Mouse (Mus musculus) left cerebral cortex, postnatal 10 days (tissue): ENCODE results near the gene Apon. TPM values are rescaled to one million over a fixed set of nuclear protein-coding genes. Genes with fewer than 3 reads are reported as not detected.
"Not testable (repeated sequence)": the region's sequence is repeated elsewhere in the genome, so short reads cannot be mapped to it uniquely, and the experiment has no call there.

Source experiments
- DNase-seq, 2 experiments: peaks; one replicate each; pipeline ENCODE4 v3.0.0; 2021 to 2022; ENCODE audit warnings: low spot score in 2 of 2, mixed read lengths in 1 of 2; ENCODE audit errors: extremely low spot score in 1 of 2
- intact Hi-C: fragments of 180-260 bp; cut with DNase I; formaldehyde crosslinking; loops from one replicate; pipeline ENCODE4 v1.15.1; 2025
- total RNA-seq, 2 experiments: library from RNA; stranded (reverse); gene quantifications; 2 replicates each; pipeline ENCODE4 v1.2.3; 2021

Apon gene
- total RNA-seq: not detected

GRCm38 (mm10) chr10:128253677-128254255 lies at the start of gene Apon:
Gene Apon, plus strand, starts transcription at chr10:128254096.
- DNase-seq: no peak
- intact Hi-C loops: no loop called here

DNA sequence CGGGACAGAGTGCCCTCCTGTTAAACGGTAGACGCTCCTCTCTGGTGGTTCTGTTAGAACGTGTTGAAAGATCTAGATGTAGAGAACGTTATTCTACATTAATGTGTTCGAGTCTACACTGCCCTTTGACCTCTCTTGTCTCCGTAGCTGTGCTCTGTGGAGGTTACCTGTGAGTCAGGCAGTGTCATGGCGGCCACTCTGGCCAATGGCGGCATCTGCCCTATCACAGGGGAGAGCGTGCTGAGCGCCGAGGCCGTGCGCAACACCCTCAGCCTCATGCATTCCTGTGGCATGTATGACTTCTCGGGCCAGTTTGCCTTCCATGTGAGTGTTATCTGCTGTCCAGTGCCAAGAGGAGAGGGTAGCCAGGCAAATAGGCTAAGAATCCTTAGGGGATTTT lies 49.0 kb upstream of the Apon start:
- DNase-seq: no peak
- intact Hi-C loops: no loop called here

DNA sequence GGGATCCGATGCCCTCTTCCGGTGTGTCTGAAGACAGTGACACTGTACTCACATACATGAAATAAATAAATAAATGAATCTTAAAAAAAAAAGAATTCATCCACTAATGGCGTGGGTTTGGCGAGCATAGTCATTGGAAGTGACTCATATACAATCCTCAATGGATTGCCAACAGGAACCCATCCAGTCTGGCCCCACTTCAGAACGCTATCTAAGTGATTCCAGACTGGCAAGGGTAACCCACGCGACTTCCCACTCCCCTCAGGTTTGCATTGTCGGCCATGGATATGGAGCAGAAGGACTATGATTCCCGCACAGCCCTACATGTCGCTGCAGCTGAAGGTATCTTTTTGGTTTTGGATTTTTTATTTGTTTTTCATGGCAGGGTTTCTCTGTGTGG lies 45.6 kb upstream of the Apon start:
- DNase-seq: no peak
- intact Hi-C loops: no loop called here

DNA sequence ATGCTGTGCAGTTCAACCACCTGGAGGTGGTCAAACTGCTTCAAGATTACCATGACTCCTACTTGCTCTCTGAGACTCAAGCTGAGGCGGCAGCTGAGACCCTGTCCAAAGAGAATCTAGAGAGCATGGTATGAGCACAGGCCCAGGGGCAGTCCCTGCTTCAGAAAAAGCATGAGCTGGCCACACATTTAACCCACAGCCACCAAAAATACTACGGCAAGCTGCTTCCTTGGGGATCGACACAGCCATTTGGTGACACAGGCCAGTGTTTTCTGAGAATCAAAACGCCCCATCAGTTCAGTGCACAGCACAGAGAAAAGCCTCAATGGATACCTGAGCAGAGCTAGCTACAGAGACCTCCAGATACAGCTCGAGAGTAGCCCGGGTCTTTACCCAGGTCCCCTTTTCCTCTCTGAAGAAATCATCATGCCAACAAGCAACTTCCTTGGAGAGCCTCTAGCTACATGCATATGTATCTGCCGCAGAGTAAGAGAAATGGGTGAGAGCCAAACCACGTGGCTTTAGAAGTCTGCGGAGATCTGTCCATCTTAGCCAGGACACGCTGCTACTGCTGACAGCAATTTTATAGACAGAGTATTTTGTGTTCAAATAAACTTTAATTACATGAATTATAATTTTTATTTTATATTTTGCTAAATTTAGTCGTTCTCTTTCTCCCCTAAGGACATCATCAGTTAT lies 44.4 kb upstream of the Apon start:
- intact Hi-C loops: loop anchor here (5.0 kb wide), 1 partner anchor 73 kb away; no protein-coding TSS in a partner anchor

DNA sequence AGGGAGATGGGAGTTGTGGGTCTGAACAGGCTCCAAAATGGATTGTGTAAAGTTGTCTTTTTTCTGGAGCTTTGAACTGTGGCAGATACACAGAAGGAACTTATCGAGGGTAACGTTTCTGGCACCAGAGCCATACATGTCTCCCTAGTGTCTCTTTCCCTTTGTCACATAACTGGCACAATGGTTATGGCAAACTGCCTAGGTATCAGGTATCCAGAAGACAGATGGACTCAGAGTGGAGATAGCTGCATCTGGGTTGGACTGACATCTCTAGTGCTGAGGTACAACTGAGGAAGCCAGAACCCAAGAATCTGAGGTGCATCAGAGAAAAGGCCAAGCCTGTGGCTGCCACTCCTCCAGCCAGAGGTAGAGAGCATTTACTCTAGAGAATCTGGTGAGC lies 43.8 kb upstream of the Apon start:
- intact Hi-C loops: loop anchor here (5.0 kb wide), 1 partner anchor 72 kb away; no protein-coding TSS in a partner anchor
- no peak for DNase-seq

More for the DNA sequence above, 44.4 kb upstream of the Apon start:
- no peak for DNase-seq

- intact Hi-C loops: loop anchor here (5.0 kb wide), 1 partner anchor 71 kb away; no protein-coding TSS in a partner anchor
- DNase-seq: no peak
Observed at GRCm38 (mm10) chr10:128210954-128211353, 42.9 kb upstream of the Apon start.

DNA sequence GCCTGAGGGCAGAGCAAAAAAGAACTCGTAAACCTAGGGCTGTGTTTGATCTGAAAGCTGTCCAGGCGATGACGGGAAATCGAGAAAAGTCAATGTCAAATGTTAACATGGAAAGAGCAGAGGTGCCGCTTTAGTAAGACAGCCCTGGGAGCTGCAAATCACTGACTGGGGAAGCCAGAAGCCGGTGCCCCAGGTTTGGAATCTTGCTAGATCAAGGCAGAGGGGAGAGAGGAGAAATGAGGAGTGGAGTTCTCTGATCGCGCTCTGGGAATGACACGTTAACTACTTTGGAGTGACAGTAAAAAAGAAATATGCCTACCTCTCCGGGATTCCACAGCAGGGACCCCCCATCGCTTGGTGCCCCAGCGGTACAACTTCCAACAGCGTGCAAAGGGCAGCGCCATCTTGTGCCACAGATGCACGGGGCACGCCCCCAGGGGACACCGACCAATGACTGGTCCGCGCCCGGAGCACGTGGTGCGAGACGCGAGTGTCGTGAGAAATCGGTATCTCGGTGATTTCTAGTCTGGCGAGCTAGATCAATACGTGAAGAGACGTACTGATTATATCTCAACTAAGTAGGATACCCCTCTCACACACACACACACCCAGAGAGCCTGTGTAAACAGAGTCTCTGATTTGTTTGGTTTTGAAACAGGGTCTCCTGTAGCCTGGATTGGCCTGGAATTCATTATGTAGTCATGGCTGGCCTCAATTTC lies 42.3 kb upstream of the Apon start, which contains the start of gene Spryd4:
Gene Spryd4, minus strand, starts transcription at position 418 of the 719 bp plus-strand sequence.
- DNase-seq: peak; percentile 89 to 95
- intact Hi-C loops: loop anchor here (5.0 kb wide), 1 partner anchor 71 kb away; no protein-coding TSS in a partner anchor

DNA sequence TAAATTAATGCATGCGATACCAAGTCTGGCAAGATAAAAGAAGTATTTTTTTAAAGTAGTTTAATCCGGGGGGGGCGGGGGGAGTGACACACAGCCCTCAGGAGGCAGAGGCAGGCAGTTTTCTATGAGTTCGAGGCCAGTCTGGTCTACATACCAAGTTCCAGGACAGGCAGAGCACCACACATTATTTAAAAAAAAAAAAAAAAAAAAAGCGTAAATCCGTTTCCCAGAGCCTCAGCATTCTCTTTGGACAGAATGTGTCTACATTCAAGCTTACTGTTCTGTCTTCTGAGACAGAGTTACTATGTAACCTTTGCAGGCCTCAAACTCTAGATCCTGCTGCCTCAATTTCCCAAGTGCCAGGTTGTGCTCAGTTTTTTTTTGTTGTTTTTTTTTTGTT lies 41.7 kb upstream of the Apon start:
- no peak for DNase-seq
- intact Hi-C loops: loop anchor here (5.0 kb wide), 1 partner anchor 70 kb away; no protein-coding TSS in a partner anchor

GRCm38 (mm10) chr10:128212871-128213323 lies 41.0 kb upstream of the Apon start:
- peak; percentile 27 to 64 for DNase-seq
- intact Hi-C loops: loop anchor here (5.0 kb wide), 1 partner anchor 69 kb away; no protein-coding TSS in a partner anchor

- intact Hi-C loops: loop anchor here (5.0 kb wide), 1 partner anchor 68 kb away; no protein-coding TSS in a partner anchor
Observed at GRCm38 (mm10) chr10:128214112-128214511, 39.8 kb upstream of the Apon start.

GRCm38 (mm10) chr10:128214981-128215380 lies 38.9 kb upstream of the Apon start:
- no peak for DNase-seq
- intact Hi-C loops: loop anchor here (5.0 kb wide), 1 partner anchor 67 kb away; no protein-coding TSS in a partner anchor

More at GRCm38 (mm10) chr10:128214112-128214511, 39.8 kb upstream of the Apon start:
- not testable (repeated sequence) for DNase-seq

GRCm38 (mm10) chr10:128218387-128219117 lies 35.3 kb upstream of the Apon start:
- DNase-seq: no peak
- intact Hi-C loops: no loop called here

- DNase-seq: no peak
- intact Hi-C loops: no loop called here
Observed at GRCm38 (mm10) chr10:128221533-128222286, 32.2 kb upstream of the Apon start.

DNA sequence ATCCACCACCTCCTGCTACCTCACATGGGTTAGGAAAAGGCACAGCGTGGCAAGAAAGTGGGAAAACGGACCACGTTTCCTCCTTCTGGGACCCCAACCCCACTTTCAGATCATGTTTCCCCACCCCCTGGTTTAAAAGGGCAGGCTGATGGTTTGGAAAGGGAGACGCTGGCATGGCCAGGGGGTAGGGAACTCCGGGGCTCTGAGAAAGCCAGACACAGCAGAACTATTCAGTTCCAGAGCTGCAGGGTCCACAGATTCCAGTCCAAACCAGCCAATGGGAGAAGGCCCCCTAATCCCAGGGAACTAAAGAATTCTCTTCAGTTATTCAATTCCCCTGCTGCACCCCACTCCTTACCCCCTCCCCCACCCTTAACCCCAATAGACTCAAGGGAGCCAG lies 28.8 kb upstream of the Apon start:
- intact Hi-C loops: no loop called here
- no peak for DNase-seq

DNA sequence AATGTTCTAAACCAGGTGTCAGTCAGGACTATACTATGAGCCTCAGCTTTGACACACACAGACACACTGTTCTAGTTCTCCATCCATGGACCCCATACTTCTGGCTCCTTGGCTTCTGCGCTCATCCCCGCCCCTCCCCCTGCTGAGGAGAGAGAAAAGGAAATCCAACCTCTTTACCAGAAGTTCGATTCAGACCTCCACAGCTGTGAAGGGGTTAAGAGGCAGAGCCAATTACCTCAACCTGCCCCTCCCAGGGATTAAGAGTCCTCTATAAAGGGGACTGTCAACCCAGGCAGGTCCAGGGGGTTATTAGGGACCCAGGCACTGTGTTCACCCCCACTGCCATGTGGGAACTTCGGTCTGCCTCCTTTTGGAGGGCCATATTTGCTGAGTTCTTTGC lies 28.4 kb upstream of the Apon start, which contains the start of gene Mip:
Gene Mip, plus strand, starts transcription at position 301 of the 400 bp plus-strand sequence.
- intact Hi-C loops: no loop called here
- no peak for DNase-seq

- intact Hi-C loops: no loop called here
- no peak for DNase-seq
Observed at GRCm38 (mm10) chr10:128227592-128227991, 26.3 kb upstream of the Apon start.

- intact Hi-C loops: no loop called here
- no peak for DNase-seq
Observed at GRCm38 (mm10) chr10:128228009-128228408, 25.9 kb upstream of the Apon start.

GRCm38 (mm10) chr10:128230582-128230981 lies 23.3 kb upstream of the Apon start:
- intact Hi-C loops: no loop called here
- no peak for DNase-seq
